In genomic region chr8:45238282-45238681, GRCm38 (mm10) we compare ENCODE assay signal across 9 mouse cellular contexts. TPM values are rescaled to one million over a fixed set of nuclear protein-coding genes. Genes with fewer than 3 reads are reported as not detected.
DNase-seq lines count a peak whose midpoint lies in the region; ATAC-seq lines count a peak whose summit lies in the region.
"Had no signal": no experiment of that assay in that cellular context is flagged by ENCODE, and none has a peak within 500 bp of the region (broad histone marks: within the 10 kb centered on the region; RNA-seq: fewer than 3 reads in every experiment).

No protein-coding gene starts in this region.

- 29% methylated on average over 3 of the region's 3 CpGs for WGBS in midbrain, embryonic 14.5 days
- WGBS in midbrain, embryonic 13.5 days: 24% methylated on average over 3 of the region's 3 CpGs
- 27% methylated on average over 3 of the region's 3 CpGs for WGBS in kidney, embryonic 16.5 days
- 33% methylated on average over 3 of the region's 3 CpGs for WGBS in neural tube, embryonic 15.5 days

- peak; percentile 50; the same call in 1 of the 2 replicates for ATAC-seq in cerebellum, adult (ENCODE audit: insufficient number of reproducible peaks, low FRiP score, low TSS enrichment)
- no peak for ATAC-seq in midbrain, embryonic 14.5 days (ENCODE audit: low FRiP score, low TSS enrichment)
- no peak for ATAC-seq in midbrain, embryonic 13.5 days
- peak; percentile 55; the same call in 1 of the 2 replicates for ATAC-seq in kidney, embryonic 16.5 days (ENCODE audit: low FRiP score, low TSS enrichment)
- ATAC-seq in neural tube, embryonic 15.5 days (ENCODE audit: low FRiP score): 0 out of 2 replicates have a peak, but pooled peaks have one; percentile 23

- no peak overlapping the region for H3K27ac ChIP-seq in midbrain, embryonic 14.5 days (replicated peaks; ENCODE audit: low read depth, low read length)
- no peak overlapping the region for H3K27ac ChIP-seq in midbrain, embryonic 13.5 days
- no peak overlapping the region for H3K27ac ChIP-seq in kidney, embryonic 16.5 days (ENCODE audit: low read length)
- H3K27ac ChIP-seq in neural tube, embryonic 15.5 days (replicated peaks): no peak overlapping the region

- H3K4me2 ChIP-seq in midbrain, embryonic 14.5 days (ENCODE audit: low read length): no peak overlapping the region
- H3K4me2 ChIP-seq in midbrain, embryonic 13.5 days (replicated peaks): no peak overlapping the region
- H3K4me2 ChIP-seq in kidney, embryonic 16.5 days (replicated peaks; ENCODE audit: low read depth, low read length): no peak overlapping the region
- no peak overlapping the region for H3K4me2 ChIP-seq in neural tube, embryonic 15.5 days

- no peaks in the 10 kb centered on the region for H3K27me3 ChIP-seq in midbrain, embryonic 14.5 days (ENCODE audit: control insufficient read depth, insufficient read depth, low read length)
- H3K27me3 ChIP-seq in midbrain, embryonic 13.5 days: no peaks in the 10 kb centered on the region
- H3K27me3 ChIP-seq in kidney, embryonic 16.5 days (ENCODE audit: insufficient read depth, low read length): no peaks in the 10 kb centered on the region
- H3K27me3 ChIP-seq in neural tube, embryonic 15.5 days (replicated peaks): no peaks in the 10 kb centered on the region

- H3K4me3 ChIP-seq in midbrain, embryonic 14.5 days (replicated peaks; ENCODE audit: low read depth, low read length): no peak overlapping the region
- no peak overlapping the region for H3K4me3 ChIP-seq in midbrain, embryonic 13.5 days (replicated peaks)
- no peak overlapping the region for H3K4me3 ChIP-seq in kidney, embryonic 16.5 days (ENCODE audit: low read length)
- H3K4me3 ChIP-seq in neural tube, embryonic 15.5 days (replicated peaks): no peak overlapping the region

- H3K4me1 ChIP-seq in midbrain, embryonic 14.5 days (ENCODE audit: control insufficient read depth, insufficient read depth, low read length): no peaks in the 10 kb centered on the region
- peaks cover 6% of the 10 kb centered on the region; the same call in 1 of the 2 replicates for H3K4me1 ChIP-seq in midbrain, embryonic 13.5 days (replicated peaks)
- 0 out of 2 replicates have a peak, but pooled peaks cover 3% of the 10 kb centered on the region for H3K4me1 ChIP-seq in kidney, embryonic 16.5 days (ENCODE audit: insufficient read depth, low read length)
- peaks cover 10% of the 10 kb centered on the region for H3K4me1 ChIP-seq in neural tube, embryonic 15.5 days

- no peak for DNase-seq in cerebellum, adult 11-12 months
- DNase-seq in midbrain, embryonic 14.5 days: peak; percentile 86
- peak; percentile 63 to 81 for DNase-seq in cerebellum, postnatal 10 days
- DNase-seq in spleen, postnatal 36 days (ENCODE audit: low spot score in 2 of 2): no peak

- H3K9me3 ChIP-seq in midbrain, embryonic 14.5 days (ENCODE audit: control insufficient read depth, low read length): no peaks in the 10 kb centered on the region
- no peaks in the 10 kb centered on the region for H3K9me3 ChIP-seq in midbrain, embryonic 13.5 days
- H3K9me3 ChIP-seq in kidney, embryonic 16.5 days (ENCODE audit: low read length): no peaks in the 10 kb centered on the region
- no peaks in the 10 kb centered on the region for H3K9me3 ChIP-seq in neural tube, embryonic 15.5 days (replicated peaks)

- no peaks in the 10 kb centered on the region for H3K36me3 ChIP-seq in midbrain, embryonic 14.5 days (ENCODE audit: control insufficient read depth, insufficient read depth, low read length)
- no peaks in the 10 kb centered on the region for H3K36me3 ChIP-seq in midbrain, embryonic 13.5 days
- H3K36me3 ChIP-seq in kidney, embryonic 16.5 days (ENCODE audit: insufficient read depth, low read length): no peaks in the 10 kb centered on the region
- H3K36me3 ChIP-seq in neural tube, embryonic 15.5 days: no peaks in the 10 kb centered on the region

- H3K9ac ChIP-seq in midbrain, embryonic 14.5 days (replicated peaks; ENCODE audit: low read length): no peak overlapping the region
- H3K9ac ChIP-seq in midbrain, embryonic 13.5 days (replicated peaks): no peak overlapping the region
- H3K9ac ChIP-seq in kidney, embryonic 16.5 days (replicated peaks; ENCODE audit: low read length): no peak overlapping the region
- no peak overlapping the region for H3K9ac ChIP-seq in neural tube, embryonic 15.5 days (replicated peaks)

RNA-seq across cellular contexts. Expression of gene F11, which starts 23.5 kb away (rescaled TPM):
- polyA plus RNA-seq in midbrain, embryonic 14.5 days (2014; fragmentation: Nextera tagmentation; extraction: Ambion mirVana): 0.12 TPM in 1 of 2 replicates, not detected in the other
- 0.07 TPM in 1 of 2 replicates, not detected in the other for polyA plus RNA-seq in midbrain, embryonic 13.5 days (2015; fragmentation: Nextera tagmentation; extraction: Ambion mirVana)
- 0.08 and 0.11 TPM in 2 replicates for polyA plus RNA-seq in kidney, embryonic 16.5 days (2015; fragmentation: Nextera tagmentation; extraction: Ambion mirVana)
- polyA plus RNA-seq in neural tube, embryonic 15.5 days (2015; fragmentation: Nextera tagmentation; extraction: Ambion mirVana): not detected in 2 replicates
- polyA plus RNA-seq: frontal cortex, adult 2 months had no signal

RNA-seq across cellular contexts. Expression of gene Klkb1, which starts 56.4 kb away (rescaled TPM):
- not detected in 2 replicates for polyA plus RNA-seq in midbrain, embryonic 14.5 days (2014; fragmentation: Nextera tagmentation; extraction: Ambion mirVana)
- polyA plus RNA-seq in midbrain, embryonic 13.5 days (2015; fragmentation: Nextera tagmentation; extraction: Ambion mirVana): 0.04 TPM in 1 of 2 replicates, not detected in the other
- polyA plus RNA-seq in kidney, embryonic 16.5 days (2015; fragmentation: Nextera tagmentation; extraction: Ambion mirVana): 0.08 and 0.22 TPM in 2 replicates
- 0.09 TPM in 1 of 2 replicates, not detected in the other for polyA plus RNA-seq in neural tube, embryonic 15.5 days (2015; fragmentation: Nextera tagmentation; extraction: Ambion mirVana)

Comparison
In these comparisons a context has a peak if more than half of its experiments do, and no peak if none do; other contexts are left out.
1. DNase-seq: peak in midbrain, embryonic 14.5 days (single experiment) and cerebellum, postnatal 10 days (2 of 2); none in cerebellum, adult 11-12 months (single experiment) and spleen, postnatal 36 days (0 of 2).
2. ATAC-seq: peak in cerebellum, adult (single experiment), kidney, embryonic 16.5 days (single experiment) and neural tube, embryonic 15.5 days (single experiment); none in midbrain, embryonic 14.5 days (single experiment) and midbrain, embryonic 13.5 days (single experiment).